Mouse (Mus musculus): ENCODE results near the gene Rap1gap2. TPM values are rescaled to one million over a fixed set of nuclear protein-coding genes. Genes with fewer than 3 reads are reported as not detected.
A peak's percentile ranks its signal among the peaks of the same experiment; 100 is the strongest.

Gene Rap1gap2
- polyA plus RNA-seq, 1 experiment from 2014 or later: 0.35 TPM

DNA sequence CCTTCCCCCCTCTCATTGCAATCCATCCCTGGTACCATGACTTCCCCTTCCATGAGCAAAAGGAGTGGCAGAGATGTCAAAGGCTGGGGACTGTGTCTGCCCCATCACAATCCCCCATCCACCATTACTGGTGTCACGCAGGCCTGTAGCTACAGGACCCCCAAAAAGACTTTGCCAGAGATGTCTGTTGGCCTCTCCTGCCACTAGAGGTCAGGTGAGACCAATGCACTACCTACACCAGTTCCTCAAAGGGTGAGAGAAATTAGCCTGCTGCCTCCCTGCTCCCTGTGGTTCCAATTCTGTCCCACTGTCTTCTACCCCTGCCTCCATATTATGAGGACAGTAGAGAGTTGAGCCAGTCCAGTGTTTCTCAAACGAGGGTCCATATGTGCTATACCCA lies 208.6 kb downstream of the Rap1gap2 start:
- H3K9me3 ChIP-seq (ENCODE audit: control insufficient read depth, low read length): no peaks in the 10 kb centered on the region
- H3K36me3 ChIP-seq (ENCODE audit: control insufficient read depth, insufficient read depth, low read length): no peaks in the 10 kb centered on the region
- WGBS: 54% methylated on average over 2 of the region's 2 CpGs
- no peak overlapping the region for H3K4me2 ChIP-seq (ENCODE audit: low read depth, severe bottlenecking)
- no peaks in the 10 kb centered on the region for H3K4me1 ChIP-seq (ENCODE audit: control insufficient read depth, insufficient read depth, low read length)
- no peak overlapping the region for H3K9ac ChIP-seq (ENCODE audit: low read length)
- H3K27ac ChIP-seq (replicated peaks; ENCODE audit: low read depth, low read length): no peak overlapping the region
- ATAC-seq (ENCODE audit: insufficient number of reproducible peaks, low FRiP score, low TSS enrichment, low read depth) (no peak), DNase-seq (ENCODE audit: low spot score) (no peak)
- no peak overlapping the region for H3K4me3 ChIP-seq (ENCODE audit: low read depth, low read length)
- no peaks in the 10 kb centered on the region for H3K27me3 ChIP-seq (ENCODE audit: control insufficient read depth, insufficient read depth, low read length)

DNA sequence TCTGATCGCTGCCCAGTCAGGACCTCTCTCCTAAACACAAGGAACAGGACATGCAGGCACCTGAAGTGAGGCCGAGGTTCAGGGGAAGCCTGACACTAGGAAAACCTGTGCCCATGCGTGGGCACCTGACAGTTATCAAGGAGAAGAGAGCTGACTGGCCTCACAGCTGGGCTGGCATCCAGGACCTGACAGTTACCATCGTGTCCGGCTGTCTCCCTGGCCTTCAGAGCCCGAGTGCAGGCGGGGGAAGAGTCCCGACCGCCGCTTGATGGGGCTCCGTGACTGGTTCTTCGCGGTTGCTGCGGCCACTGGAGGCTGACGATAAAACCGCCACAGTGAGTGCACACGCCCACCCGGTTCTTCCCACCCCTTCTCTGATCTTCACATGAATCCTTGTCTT lies 215.1 kb downstream of the Rap1gap2 start:
- WGBS: 81% methylated on average over 18 of the region's 18 CpGs
- Histone ChIP-seq H3K9me3 (ENCODE audit: control insufficient read depth, low read length) (no peaks in the 10 kb centered on the region), H3K4me1 (ENCODE audit: control insufficient read depth, insufficient read depth, low read length) (no peaks in the 10 kb centered on the region), H3K9ac (ENCODE audit: low read length) (no peak overlapping the region), H3K36me3 (ENCODE audit: control insufficient read depth, insufficient read depth, low read length) (no peaks in the 10 kb centered on the region), H3K27me3 (ENCODE audit: control insufficient read depth, insufficient read depth, low read length) (no peaks in the 10 kb centered on the region), H3K27ac (replicated peaks; ENCODE audit: low read depth, low read length) (no peak overlapping the region), H3K4me3 (ENCODE audit: low read depth, low read length) (no peak overlapping the region), H3K4me2 (ENCODE audit: low read depth, severe bottlenecking) (no peak overlapping the region)
- ATAC-seq (ENCODE audit: insufficient number of reproducible peaks, low FRiP score, low TSS enrichment, low read depth) (no peak), DNase-seq (ENCODE audit: low spot score) (no peak)

DNA sequence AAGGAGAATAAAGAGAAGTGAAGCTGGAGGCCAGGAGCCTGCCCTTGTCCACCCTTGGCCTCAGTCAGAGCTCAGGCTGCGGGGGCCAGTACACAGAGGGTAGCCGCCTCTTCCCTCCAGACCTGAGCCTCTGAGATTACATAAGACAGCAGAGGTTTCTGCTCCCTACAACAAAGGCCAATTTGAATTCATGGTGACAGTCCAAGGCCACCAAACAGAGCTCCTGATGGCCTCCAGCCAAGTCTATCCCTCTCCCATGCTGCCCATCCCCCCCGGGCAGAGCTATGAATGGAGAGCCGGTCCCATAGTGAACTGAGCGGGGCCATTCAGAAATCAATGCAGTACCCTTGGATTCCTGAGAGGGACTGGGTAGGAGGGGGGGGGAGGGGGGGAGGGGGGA lies 217.2 kb downstream of the Rap1gap2 start:
- H3K9ac ChIP-seq (ENCODE audit: low read length): no peak overlapping the region
- H3K4me3 ChIP-seq (ENCODE audit: low read depth, low read length): no peak overlapping the region
- WGBS: 93% methylated on average over 5 of the region's 5 CpGs
- H3K36me3 ChIP-seq (ENCODE audit: control insufficient read depth, insufficient read depth, low read length): no peaks in the 10 kb centered on the region
- DNase-seq (ENCODE audit: low spot score) (no peak), ATAC-seq (ENCODE audit: insufficient number of reproducible peaks, low FRiP score, low TSS enrichment, low read depth) (no peak)
- H3K4me1 ChIP-seq (ENCODE audit: control insufficient read depth, insufficient read depth, low read length): no peaks in the 10 kb centered on the region
- H3K27me3 ChIP-seq (ENCODE audit: control insufficient read depth, insufficient read depth, low read length): no peaks in the 10 kb centered on the region
- H3K9me3 ChIP-seq (ENCODE audit: control insufficient read depth, low read length): no peaks in the 10 kb centered on the region
- H3K27ac ChIP-seq (replicated peaks; ENCODE audit: low read depth, low read length): no peak overlapping the region
- H3K4me2 ChIP-seq (ENCODE audit: low read depth, severe bottlenecking): no peak overlapping the region

DNA sequence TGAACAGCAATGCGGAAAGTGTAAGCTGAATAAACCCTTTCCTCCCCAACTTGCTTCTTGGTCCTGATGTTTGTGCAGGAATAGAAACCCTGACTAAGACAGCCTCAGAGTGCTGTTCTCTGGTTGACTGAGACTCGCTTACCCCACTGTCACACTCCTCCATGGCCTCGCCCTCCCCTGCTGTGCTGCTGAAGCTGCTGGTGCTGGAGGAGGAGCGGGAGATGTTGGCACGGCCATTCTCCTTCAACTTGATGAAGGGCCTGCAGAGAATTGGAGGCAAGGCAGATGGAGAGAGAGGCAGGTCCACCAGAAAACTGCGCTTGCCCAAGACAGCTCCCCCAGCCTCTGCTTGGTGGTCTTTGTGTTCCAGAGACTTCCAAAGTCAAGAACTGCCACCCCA lies 217.8 kb downstream of the Rap1gap2 start:
- Histone ChIP-seq H3K27me3 (ENCODE audit: control insufficient read depth, insufficient read depth, low read length) (no peaks in the 10 kb centered on the region), H3K9ac (ENCODE audit: low read length) (no peak overlapping the region), H3K9me3 (ENCODE audit: control insufficient read depth, low read length) (no peaks in the 10 kb centered on the region), H3K36me3 (ENCODE audit: control insufficient read depth, insufficient read depth, low read length) (no peaks in the 10 kb centered on the region), H3K27ac (replicated peaks; ENCODE audit: low read depth, low read length) (no peak overlapping the region), H3K4me3 (ENCODE audit: low read depth, low read length) (no peak overlapping the region), H3K4me1 (ENCODE audit: control insufficient read depth, insufficient read depth, low read length) (no peaks in the 10 kb centered on the region), H3K4me2 (ENCODE audit: low read depth, severe bottlenecking) (no peak overlapping the region)
- ATAC-seq (ENCODE audit: insufficient number of reproducible peaks, low FRiP score, low TSS enrichment, low read depth): no peak
- WGBS: 78% methylated on average over 6 of the region's 6 CpGs
- no peak for DNase-seq (ENCODE audit: low spot score)

DNA sequence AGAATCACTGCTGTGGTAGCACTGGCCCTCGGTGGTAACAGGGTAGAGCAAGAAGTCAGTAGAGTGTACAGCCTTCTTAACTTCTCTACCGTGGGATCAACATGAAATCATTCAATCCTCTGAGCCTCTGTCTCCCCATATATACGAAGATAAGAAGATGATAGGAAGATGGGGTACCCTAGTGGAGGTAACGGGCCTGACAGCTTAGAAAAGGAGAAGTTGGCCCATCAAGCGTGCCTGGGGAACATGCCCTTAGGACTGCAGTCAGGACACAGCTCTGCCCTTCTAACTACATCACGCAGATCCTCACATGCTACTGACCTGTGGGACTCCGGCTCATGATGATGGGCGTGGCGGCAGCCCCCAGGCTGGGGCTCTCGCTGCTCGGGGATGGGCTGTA lies 218.8 kb downstream of the Rap1gap2 start:
- H3K4me1 ChIP-seq (ENCODE audit: control insufficient read depth, insufficient read depth, low read length): no peaks in the 10 kb centered on the region

DNA sequence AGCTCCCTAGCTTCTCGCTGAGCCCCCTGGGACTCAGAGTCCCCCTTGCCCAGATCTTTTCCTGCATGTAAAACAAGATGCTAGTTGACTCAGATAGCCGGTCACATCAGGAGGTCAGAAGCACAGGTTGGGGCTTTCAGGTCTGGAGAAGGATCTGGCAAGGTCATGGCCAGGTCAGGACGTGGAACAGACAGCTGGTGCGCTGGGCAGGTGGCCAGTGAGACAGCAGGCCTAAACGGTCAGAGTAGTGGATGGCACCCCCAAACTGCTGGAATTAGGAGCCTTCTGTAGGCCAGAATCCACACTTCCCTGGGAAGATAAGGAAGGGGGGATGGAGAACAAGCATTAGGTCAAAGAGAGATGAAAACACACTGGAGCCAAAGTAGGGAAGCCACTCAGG lies 223.5 kb downstream of the Rap1gap2 start:
- Histone ChIP-seq H3K27ac (replicated peaks; ENCODE audit: low read depth, low read length) (no peak overlapping the region), H3K36me3 (ENCODE audit: control insufficient read depth, insufficient read depth, low read length) (no peaks in the 10 kb centered on the region), H3K4me2 (ENCODE audit: low read depth, severe bottlenecking) (no peak overlapping the region), H3K4me1 (ENCODE audit: control insufficient read depth, insufficient read depth, low read length) (no peaks in the 10 kb centered on the region), H3K4me3 (ENCODE audit: low read depth, low read length) (no peak overlapping the region), H3K9me3 (ENCODE audit: control insufficient read depth, low read length) (no peaks in the 10 kb centered on the region), H3K9ac (ENCODE audit: low read length) (no peak overlapping the region), H3K27me3 (ENCODE audit: control insufficient read depth, insufficient read depth, low read length) (no peaks in the 10 kb centered on the region)
- WGBS: 80% methylated on average over 5 of the region's 5 CpGs
- no peak for DNase-seq (ENCODE audit: low spot score)
- ATAC-seq (ENCODE audit: insufficient number of reproducible peaks, low FRiP score, low TSS enrichment, low read depth): no peak

More for the DNA sequence above, 218.8 kb downstream of the Rap1gap2 start:
- no peak overlapping the region for H3K4me3 ChIP-seq (ENCODE audit: low read depth, low read length)
- no peaks in the 10 kb centered on the region for H3K36me3 ChIP-seq (ENCODE audit: control insufficient read depth, insufficient read depth, low read length)
- no peak overlapping the region for H3K27ac ChIP-seq (replicated peaks; ENCODE audit: low read depth, low read length)
- WGBS: 90% methylated on average over 11 of the region's 11 CpGs
- H3K27me3 ChIP-seq (ENCODE audit: control insufficient read depth, insufficient read depth, low read length): no peaks in the 10 kb centered on the region
- no peak overlapping the region for H3K4me2 ChIP-seq (ENCODE audit: low read depth, severe bottlenecking)
- no peaks in the 10 kb centered on the region for H3K9me3 ChIP-seq (ENCODE audit: control insufficient read depth, low read length)
- ATAC-seq (ENCODE audit: insufficient number of reproducible peaks, low FRiP score, low TSS enrichment, low read depth) (no peak), DNase-seq (ENCODE audit: low spot score) (no peak)
- no peak overlapping the region for H3K9ac ChIP-seq (ENCODE audit: low read length)

DNA sequence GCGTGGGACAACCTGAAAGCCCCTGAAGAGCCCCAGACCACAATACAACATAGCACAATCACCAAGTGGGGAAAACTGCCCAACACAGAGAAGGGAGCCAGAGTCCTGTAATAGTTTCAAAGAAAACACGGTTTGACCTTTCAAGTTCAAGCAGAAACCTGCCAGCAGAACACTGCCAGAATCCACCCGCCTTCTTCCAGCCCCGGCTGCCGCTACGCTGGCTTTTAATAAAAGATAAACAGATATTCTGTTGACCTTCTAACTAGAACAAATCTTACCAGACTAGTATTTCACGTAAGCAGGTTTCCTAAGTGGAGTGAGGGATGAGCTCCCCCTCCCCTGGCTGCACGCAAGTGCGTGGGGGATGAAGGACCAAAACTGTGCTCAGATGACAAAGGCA lies 225.0 kb downstream of the Rap1gap2 start:
- Histone ChIP-seq H3K4me2 (ENCODE audit: low read depth, severe bottlenecking) (no peak overlapping the region), H3K27me3 (ENCODE audit: control insufficient read depth, insufficient read depth, low read length) (no peaks in the 10 kb centered on the region), H3K4me3 (ENCODE audit: low read depth, low read length) (no peak overlapping the region), H3K9me3 (ENCODE audit: control insufficient read depth, low read length) (no peaks in the 10 kb centered on the region), H3K27ac (replicated peaks; ENCODE audit: low read depth, low read length) (no peak overlapping the region), H3K36me3 (ENCODE audit: control insufficient read depth, insufficient read depth, low read length) (no peaks in the 10 kb centered on the region), H3K4me1 (ENCODE audit: control insufficient read depth, insufficient read depth, low read length) (no peaks in the 10 kb centered on the region), H3K9ac (ENCODE audit: low read length) (no peak overlapping the region)
- 87% methylated on average over 9 of the region's 9 CpGs for WGBS
- no peak for ATAC-seq (ENCODE audit: insufficient number of reproducible peaks, low FRiP score, low TSS enrichment, low read depth)
- no peak for DNase-seq (ENCODE audit: low spot score)

DNA sequence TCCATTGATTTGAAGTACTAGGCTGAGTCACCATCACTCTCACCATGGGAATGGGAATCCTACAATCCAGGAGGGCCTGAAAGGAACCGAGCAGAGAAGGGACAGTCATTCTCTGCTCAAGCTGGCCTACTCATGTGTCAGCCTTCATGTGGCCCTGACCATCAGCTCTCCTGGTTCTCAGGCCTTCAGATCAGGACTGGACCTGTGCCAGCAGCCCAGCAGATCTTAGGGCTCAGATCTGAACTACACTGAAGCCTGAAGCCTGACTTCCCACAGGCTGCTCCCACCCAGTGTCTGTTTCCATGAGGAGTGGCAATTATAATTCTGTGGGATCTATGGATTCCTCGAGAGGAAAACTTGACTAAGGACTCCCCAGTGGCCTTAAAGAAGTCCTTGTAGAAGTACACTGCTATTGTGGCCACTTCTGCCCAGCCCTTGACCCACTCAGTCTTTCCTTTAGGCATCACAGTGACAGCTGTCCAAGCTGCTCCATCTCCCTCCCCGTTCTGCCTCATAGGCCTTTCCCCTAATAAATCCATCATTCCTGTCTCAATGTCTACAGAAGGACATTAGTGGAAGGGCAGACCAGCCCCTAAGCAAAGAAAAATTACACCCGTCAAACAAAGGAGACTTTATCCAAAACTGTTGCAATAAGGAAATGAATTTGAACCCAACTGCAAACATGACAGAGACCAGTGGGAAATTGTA lies 231.4 kb downstream of the Rap1gap2 start:
- WGBS: 71% methylated on average over 4 of the region's 4 CpGs
- no peak overlapping the region for H3K4me2 ChIP-seq (ENCODE audit: low read depth, severe bottlenecking)
- no peaks in the 10 kb centered on the region for H3K36me3 ChIP-seq (ENCODE audit: control insufficient read depth, insufficient read depth, low read length)
- H3K27me3 ChIP-seq (ENCODE audit: control insufficient read depth, insufficient read depth, low read length): no peaks in the 10 kb centered on the region
- no peaks in the 10 kb centered on the region for H3K9me3 ChIP-seq (ENCODE audit: control insufficient read depth, low read length)
- no peaks in the 10 kb centered on the region for H3K4me1 ChIP-seq (ENCODE audit: control insufficient read depth, insufficient read depth, low read length)
- H3K4me3 ChIP-seq (ENCODE audit: low read depth, low read length): no peak overlapping the region
- no peak for DNase-seq (ENCODE audit: low spot score)
- ATAC-seq (ENCODE audit: insufficient number of reproducible peaks, low FRiP score, low TSS enrichment, low read depth): no peak
- H3K9ac ChIP-seq (ENCODE audit: low read length): no peak overlapping the region
- no peak overlapping the region for H3K27ac ChIP-seq (replicated peaks; ENCODE audit: low read depth, low read length)

DNA sequence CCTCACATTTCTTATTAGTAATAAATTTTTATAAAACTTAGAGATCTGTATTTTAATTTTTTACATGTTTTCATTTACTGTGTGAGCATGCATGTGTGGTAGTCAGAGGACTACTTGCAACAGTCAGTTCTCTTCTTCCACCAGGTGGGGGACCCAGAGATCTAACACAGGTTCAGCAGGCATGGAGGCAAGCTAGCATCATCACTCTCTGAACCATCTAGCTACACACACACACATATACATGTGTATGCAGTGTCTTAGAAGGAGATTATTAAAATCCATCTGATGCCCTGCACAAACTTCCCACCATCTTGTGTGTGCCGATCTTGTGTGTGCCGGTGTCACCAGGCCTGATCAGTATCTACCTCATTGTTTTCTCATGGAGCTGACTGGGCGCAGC lies 233.9 kb downstream of the Rap1gap2 start:
- WGBS: 73% methylated on average over 3 of the region's 3 CpGs
- H3K27ac ChIP-seq (replicated peaks; ENCODE audit: low read depth, low read length): no peak overlapping the region

More for the DNA sequence above, 233.9 kb downstream of the Rap1gap2 start:
- H3K9ac ChIP-seq (ENCODE audit: low read length): no peak overlapping the region
- H3K9me3 ChIP-seq (ENCODE audit: control insufficient read depth, low read length): no peaks in the 10 kb centered on the region
- H3K4me2 ChIP-seq (ENCODE audit: low read depth, severe bottlenecking): no peak overlapping the region
- DNase-seq (ENCODE audit: low spot score) (peak; percentile 51), ATAC-seq (ENCODE audit: insufficient number of reproducible peaks, low FRiP score, low TSS enrichment, low read depth) (no peak)
- no peak overlapping the region for H3K4me3 ChIP-seq (ENCODE audit: low read depth, low read length)
- no peaks in the 10 kb centered on the region for H3K4me1 ChIP-seq (ENCODE audit: control insufficient read depth, insufficient read depth, low read length)
- no peaks in the 10 kb centered on the region for H3K36me3 ChIP-seq (ENCODE audit: control insufficient read depth, insufficient read depth, low read length)
- H3K27me3 ChIP-seq (ENCODE audit: control insufficient read depth, insufficient read depth, low read length): no peaks in the 10 kb centered on the region
